Mouse (Mus musculus): ENCODE measurements around the gene Prox1. TPM values are rescaled to one million over a fixed set of nuclear protein-coding genes. Genes with fewer than 3 reads are reported as not detected.

The Prox1 gene
- total RNA-seq, 2 experiments from 2014 or later = not detected

- ATAC-seq (ENCODE audit: poor library complexity, severe bottlenecking) = no peak
Observed at GRCm38 (mm10) chr1:190092076-190092475, 78.4 kb downstream of the Prox1 start.

- no peak for ATAC-seq (ENCODE audit: poor library complexity, severe bottlenecking)
Observed at GRCm38 (mm10) chr1:190088929-190089328, 81.6 kb downstream of the Prox1 start.

GRCm38 (mm10) chr1:190085703-190086102 lies 84.8 kb downstream of the Prox1 start:
- no peak for ATAC-seq (ENCODE audit: poor library complexity, severe bottlenecking)

GRCm38 (mm10) chr1:190079643-190080275 lies 90.8 kb downstream of the Prox1 start:
- ATAC-seq (ENCODE audit: poor library complexity, severe bottlenecking) = no peak

GRCm38 (mm10) chr1:190076601-190077000 lies 93.9 kb downstream of the Prox1 start:
- no peak for ATAC-seq (ENCODE audit: poor library complexity, severe bottlenecking)

Other genes starting within 250 kb of the Prox1 start
- gene Smyd2, start 248.4 kb downstream of the Prox1 start, total RNA-seq (2015) = 16.7 and 18.6 TPM in 2 replicates
- 19.2 and 26.3 TPM in 2 replicates for gene Smyd2, start 248.4 kb downstream of the Prox1 start, total RNA-seq (2017)